Mouse (Mus musculus) ES-Bruce4 (cell line): ENCODE results near the gene Ccdc92b. TPM values are rescaled to one million over a fixed set of nuclear protein-coding genes. Genes with fewer than 3 reads are reported as not detected.

Source experiments
- H3K27ac ChIP-seq: 2 replicates; pipeline ENCODE4 v1.5.1; 2012; ENCODE audit warnings: low read length, inconsistent platforms; ENCODE audit not compliant: insufficient read depth
- H3K27me3 ChIP-seq: 2 replicates; pipeline ENCODE4 v1.6.1; 2012; ENCODE audit warnings: mild to moderate bottlenecking, low read length, inconsistent platforms; ENCODE audit not compliant: control insufficient read depth, poor library complexity, insufficient read depth, severe bottlenecking
- H3K36me3 ChIP-seq: 2 replicates; pipeline ENCODE4 v1.6.1; 2012; ENCODE audit warnings: inconsistent platforms, mild to moderate bottlenecking, low read length, moderate library complexity; ENCODE audit not compliant: control insufficient read depth, poor library complexity, insufficient read depth, severe bottlenecking
- H3K4me1 ChIP-seq: one replicate; pipeline ENCODE4 v1.8.1; 2011; ENCODE audit warnings: low read length; ENCODE audit not compliant: control insufficient read depth, insufficient read depth
- H3K4me3 ChIP-seq: 2 replicates; pipeline ENCODE4 v1.5.1; 2011; ENCODE audit warnings: low read depth, mild to moderate bottlenecking, low read length
- H3K9ac ChIP-seq: 2 replicates; pipeline ENCODE4 v1.6.1; 2012; ENCODE audit warnings: low read depth, mild to moderate bottlenecking, inconsistent platforms; ENCODE audit not compliant: poor library complexity, severe bottlenecking
- H3K9me3 ChIP-seq: replicated peaks from 2 replicates; pipeline ENCODE4 v1.6.1; 2012; ENCODE audit warnings: mild to moderate bottlenecking, low read length, inconsistent platforms; ENCODE audit not compliant: control insufficient read depth, poor library complexity, insufficient read depth, severe bottlenecking
- CTCF ChIP-seq: IDR thresholded peaks from one replicate; pipeline ENCODE4 v1.8.1; 2011; ENCODE audit warnings: low read depth, low read length
- EP300 ChIP-seq: IDR thresholded peaks from 2 replicates; pipeline ENCODE4 v1.6.1; 2011; ENCODE audit warnings: low read depth, low read length; ENCODE audit not compliant: insufficient read depth
- POLR2A ChIP-seq: IDR thresholded peaks from one replicate; pipeline ENCODE4 v1.8.1; 2011; ENCODE audit warnings: low read length; ENCODE audit not compliant: insufficient read depth
- polyA plus RNA-seq: library from polyadenylated mRNA; stranded (reverse); fragments of >200 nt; gene quantifications from 2 replicates; pipeline ENCODE4 v1.2.4, GENCODE M21; 2011; ENCODE audit warnings: low read depth; ENCODE audit not compliant: missing spikeins, insufficient read depth, insufficient read length

Ccdc92b gene
- polyA plus RNA-seq, 1 experiment: 4.8 TPM

DNA sequence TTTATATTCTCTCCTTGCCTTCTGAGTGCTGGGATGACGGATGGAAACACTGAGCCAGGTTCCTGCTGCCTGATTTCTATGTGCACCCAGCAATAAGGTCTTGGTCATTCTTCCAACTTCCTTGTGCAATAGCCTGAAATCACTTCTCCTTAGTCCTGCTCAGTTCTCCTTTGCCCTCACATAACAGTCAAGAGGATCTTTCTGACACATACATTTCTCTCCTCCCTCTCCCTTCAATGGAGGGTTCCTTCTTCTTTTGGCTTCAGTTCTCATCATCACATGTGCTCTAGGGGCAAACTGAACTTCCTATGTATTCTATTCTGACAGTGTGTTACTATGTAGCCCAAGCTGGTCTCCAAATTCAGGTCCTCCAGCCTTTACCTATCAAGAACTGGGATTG is 28.6 kb downstream of the Ccdc92b start:
- H3K9ac ChIP-seq: no peak overlapping the region
- no peak overlapping the region for H3K4me3 ChIP-seq
- no peaks in the 10 kb centered on the region for H3K27me3 ChIP-seq
- H3K9me3 ChIP-seq: no peaks in the 10 kb centered on the region
- peaks cover 3% of the 10 kb centered on the region for H3K4me1 ChIP-seq
- TF ChIP-seq CTCF: no peak
- TF ChIP-seq POLR2A: no peak
- no peak for TF ChIP-seq EP300
- no peaks in the 10 kb centered on the region for H3K36me3 ChIP-seq
- H3K27ac ChIP-seq: no peak overlapping the region

DNA sequence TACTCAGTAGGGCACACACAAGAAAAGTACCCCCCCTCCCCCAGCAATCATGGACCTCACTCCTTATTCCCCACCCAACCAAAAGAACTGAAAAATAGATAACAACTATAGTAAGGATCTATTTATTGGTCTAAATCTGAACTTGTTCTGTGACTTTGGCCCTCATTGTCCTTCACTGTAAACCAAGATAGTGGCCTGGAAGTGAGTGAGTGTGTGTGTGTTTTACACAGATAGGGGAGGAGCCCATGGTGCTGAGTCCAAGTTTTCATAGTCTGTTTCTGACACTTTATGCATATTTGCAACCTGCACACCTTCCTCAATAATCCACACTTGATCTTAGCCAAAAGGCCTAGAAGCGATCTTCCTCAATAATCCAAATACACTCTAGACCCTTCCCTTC is 29.3 kb downstream of the Ccdc92b start:
- no peaks in the 10 kb centered on the region for H3K36me3 ChIP-seq
- no peak for TF ChIP-seq EP300
- no peak for TF ChIP-seq CTCF
- no peak for TF ChIP-seq POLR2A
- no peaks in the 10 kb centered on the region for H3K27me3 ChIP-seq
- H3K9ac ChIP-seq: peak overlapping the region; percentile 53; the same call in 1 of the 2 replicates
- H3K4me1 ChIP-seq: peaks cover 3% of the 10 kb centered on the region
- peak overlapping the region; percentile 66 for H3K4me3 ChIP-seq
- H3K27ac ChIP-seq: peak overlapping the region; percentile 86
- H3K9me3 ChIP-seq: no peaks in the 10 kb centered on the region

DNA sequence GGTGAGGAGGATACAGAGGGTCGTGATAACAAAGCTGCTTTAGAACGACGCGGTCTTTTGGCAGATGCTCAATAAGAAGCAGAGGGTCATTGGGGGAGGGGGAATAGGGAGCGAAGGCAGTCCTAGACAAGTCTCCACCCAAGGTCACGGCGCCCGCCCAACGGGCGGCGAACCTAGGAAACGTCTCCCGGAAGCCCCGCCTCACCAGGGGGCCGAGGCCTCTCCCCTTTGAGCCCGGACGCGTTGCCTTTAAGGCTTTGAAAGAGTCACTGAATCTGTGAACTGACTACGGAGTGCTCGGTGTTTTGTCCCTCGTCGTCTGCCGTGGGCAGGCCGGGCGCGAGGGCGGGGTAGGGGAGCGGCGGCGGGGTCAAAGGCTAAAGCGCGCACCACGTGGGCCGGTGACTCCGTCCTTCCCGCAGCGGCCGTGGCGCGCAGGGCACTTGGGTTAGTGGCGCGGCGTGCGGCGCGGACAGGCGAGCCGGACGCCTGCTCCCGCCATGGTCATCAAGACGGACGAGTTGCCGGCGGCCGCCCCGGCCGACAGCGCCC is 29.8 kb downstream of the Ccdc92b start, which contains the start of gene Cluh:
Gene Cluh (plus strand): TSS at position 401 of the 552 bp plus-strand sequence.
- TF ChIP-seq EP300 (peak; percentile 62), CTCF (no peak), POLR2A (no peak)
- H3K36me3 ChIP-seq: no peaks in the 10 kb centered on the region
- peaks cover 3% of the 10 kb centered on the region for H3K4me1 ChIP-seq
- no peaks in the 10 kb centered on the region for H3K27me3 ChIP-seq
- H3K27ac ChIP-seq: peak within 1 kb of the TSS; percentile 86
- H3K9ac ChIP-seq: peak within 1 kb of the TSS; percentile 90
- H3K4me3 ChIP-seq: peak within 1 kb of the TSS; percentile 89
- H3K9me3 ChIP-seq: no peaks in the 10 kb centered on the region

DNA sequence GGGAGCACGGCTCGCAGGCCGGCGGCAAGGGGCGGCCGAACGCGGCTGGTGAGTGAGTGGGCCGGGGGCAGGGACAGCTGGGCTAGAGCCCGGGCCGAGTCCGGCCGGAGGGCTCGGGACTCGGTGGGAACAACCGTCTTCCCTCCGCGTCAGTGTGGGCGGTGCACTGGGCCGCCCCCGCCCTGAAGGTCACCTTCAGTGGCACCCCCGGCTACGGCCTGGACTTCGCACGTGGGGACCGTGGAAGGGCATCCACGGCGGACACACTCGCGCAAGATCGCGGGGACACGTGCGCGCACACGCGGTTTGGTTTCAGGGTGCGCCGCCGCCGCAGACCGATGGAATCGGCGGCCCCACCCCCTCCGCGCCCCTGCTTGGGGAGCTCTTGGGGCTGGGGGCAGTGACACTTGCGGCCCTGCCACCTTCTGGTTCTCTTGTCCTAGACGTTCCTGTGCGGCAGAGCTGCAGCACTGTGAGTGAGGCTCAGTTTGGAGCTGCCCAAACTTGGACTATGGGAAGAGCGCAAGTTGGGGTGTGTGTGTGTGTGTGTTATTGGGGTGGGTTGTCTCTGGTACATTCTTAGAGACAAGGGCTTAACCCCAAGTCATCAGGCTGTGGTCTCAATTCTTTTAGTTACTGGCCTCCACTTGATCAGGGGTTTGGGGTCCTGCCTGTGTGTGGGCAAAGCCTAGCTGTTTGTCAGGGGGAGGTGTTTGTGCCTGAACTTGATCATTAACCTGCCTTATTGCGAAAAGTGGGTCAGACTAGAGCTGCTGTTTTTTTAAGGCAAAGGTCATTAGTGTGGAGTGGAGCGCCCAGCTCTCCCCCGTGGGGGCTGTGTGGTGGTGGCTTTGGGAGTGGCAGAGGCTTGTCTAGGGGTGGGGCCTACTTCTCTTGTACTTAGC is 30.5 kb downstream of the Ccdc92b start:
- Histone ChIP-seq H3K27ac (peak overlapping the region; percentile 6; the same call in 1 of the 2 replicates), H3K4me3 (peak overlapping the region; percentile 89), H3K4me1 (peaks cover 3% of the 10 kb centered on the region), H3K27me3 (no peaks in the 10 kb centered on the region), H3K36me3 (no peaks in the 10 kb centered on the region), H3K9me3 (no peaks in the 10 kb centered on the region), H3K9ac (peak overlapping the region; percentile 90)
- TF ChIP-seq EP300 (no peak), POLR2A (no peak), CTCF (no peak)

DNA sequence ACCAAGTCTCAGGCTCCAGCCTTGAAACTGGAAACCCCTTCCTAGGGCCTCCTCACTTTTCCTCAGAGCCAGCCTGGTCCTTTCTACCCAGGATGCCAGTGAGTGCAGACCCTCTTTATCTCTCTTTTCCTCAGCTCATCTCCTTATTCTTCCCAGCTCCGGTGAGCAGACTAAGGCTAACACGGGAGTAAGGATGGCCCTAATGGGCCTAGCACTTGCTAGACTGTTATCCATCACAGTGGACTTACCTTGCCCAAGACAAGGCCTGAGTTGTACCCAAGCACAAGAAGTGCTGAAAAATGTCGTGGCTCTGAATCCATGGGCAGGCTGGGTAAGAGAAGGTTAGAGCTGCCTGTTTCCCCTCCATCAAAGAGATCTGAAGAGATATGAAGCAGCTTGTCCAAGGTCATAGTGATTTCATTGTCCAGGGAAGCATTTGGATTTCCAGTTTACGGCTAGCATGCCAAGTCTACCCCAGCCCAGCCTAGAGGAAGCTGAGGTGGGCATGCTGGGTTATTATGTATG is 31.2 kb downstream of the Ccdc92b start:
- Histone ChIP-seq H3K9me3 (no peaks in the 10 kb centered on the region), H3K27me3 (no peaks in the 10 kb centered on the region), H3K36me3 (no peaks in the 10 kb centered on the region), H3K4me3 (peak overlapping the region; percentile 89), H3K4me1 (peaks cover 3% of the 10 kb centered on the region), H3K27ac (no peak overlapping the region), H3K9ac (peak overlapping the region; percentile 90)
- TF ChIP-seq EP300: no peak
- no peak for TF ChIP-seq CTCF
- no peak for TF ChIP-seq POLR2A

DNA sequence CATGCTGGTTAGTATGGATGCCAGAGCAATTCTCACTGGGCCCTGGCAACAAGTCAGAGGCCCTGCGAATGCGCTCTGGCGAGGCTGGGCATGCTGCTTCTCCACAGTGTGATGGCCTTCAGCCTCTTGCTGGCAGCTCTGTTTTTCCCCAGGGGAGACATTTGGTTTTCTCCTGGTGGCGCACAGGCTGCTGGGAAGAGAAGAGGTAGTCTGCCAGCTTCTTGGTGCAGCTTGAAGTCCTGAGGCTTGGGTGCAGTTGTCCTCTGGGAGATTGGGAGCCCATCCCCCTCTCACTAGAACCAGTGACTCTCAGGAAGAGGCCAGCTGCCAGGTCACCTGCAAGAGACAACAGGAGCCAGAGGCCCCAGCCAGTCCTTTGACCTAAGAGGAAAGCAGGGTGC is 33.4 kb downstream of the Ccdc92b start:
- Histone ChIP-seq H3K36me3 (peaks cover 10% of the 10 kb centered on the region), H3K27ac (no peak overlapping the region), H3K9ac (no peak overlapping the region), H3K9me3 (no peaks in the 10 kb centered on the region), H3K4me3 (no peak overlapping the region), H3K4me1 (peaks cover 3% of the 10 kb centered on the region), H3K27me3 (no peaks in the 10 kb centered on the region)
- TF ChIP-seq CTCF: no peak
- no peak for TF ChIP-seq EP300
- no peak for TF ChIP-seq POLR2A
